Mouse (Mus musculus) duodenum, adult 2 months (tissue): ENCODE measurements around the gene Gm3476. TPM values are rescaled to one million over a fixed set of nuclear protein-coding genes. Genes with fewer than 3 reads are reported as not detected.

Experiments
- polyA plus RNA-seq: library from polyadenylated mRNA; depleted of rRNA; stranded (reverse); fragments of >200 nt; gene quantifications from 2 replicates; pipeline ENCODE4 v1.2.3, GENCODE M21; 2012; ENCODE audit warnings: low replicate concordance; rRNA removed

Gm3476 gene
- polyA plus RNA-seq: not detected in 2 replicates

DNA sequence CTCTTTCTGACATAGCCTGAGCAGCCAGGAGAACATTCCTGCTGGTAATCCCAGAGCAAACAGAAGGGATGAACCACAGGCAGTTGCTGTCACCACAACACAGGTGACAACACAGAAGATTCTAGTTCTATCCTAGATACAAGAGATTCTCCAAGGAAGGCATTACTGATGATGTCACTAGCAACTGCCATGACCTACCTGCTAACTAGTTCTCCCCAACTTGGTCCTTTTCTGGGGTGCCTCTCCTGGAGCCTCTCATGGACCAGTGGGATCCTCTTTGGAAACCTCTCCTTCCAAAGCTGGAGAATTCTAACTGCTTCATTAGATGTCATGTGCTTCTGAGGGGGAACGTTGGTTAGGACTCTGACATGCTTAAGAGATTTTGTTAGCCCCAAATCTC, at the start of gene Gm3476:
Gene Gm3476, minus strand, starts transcription at position 101 of the 400 bp plus-strand sequence.

DNA sequence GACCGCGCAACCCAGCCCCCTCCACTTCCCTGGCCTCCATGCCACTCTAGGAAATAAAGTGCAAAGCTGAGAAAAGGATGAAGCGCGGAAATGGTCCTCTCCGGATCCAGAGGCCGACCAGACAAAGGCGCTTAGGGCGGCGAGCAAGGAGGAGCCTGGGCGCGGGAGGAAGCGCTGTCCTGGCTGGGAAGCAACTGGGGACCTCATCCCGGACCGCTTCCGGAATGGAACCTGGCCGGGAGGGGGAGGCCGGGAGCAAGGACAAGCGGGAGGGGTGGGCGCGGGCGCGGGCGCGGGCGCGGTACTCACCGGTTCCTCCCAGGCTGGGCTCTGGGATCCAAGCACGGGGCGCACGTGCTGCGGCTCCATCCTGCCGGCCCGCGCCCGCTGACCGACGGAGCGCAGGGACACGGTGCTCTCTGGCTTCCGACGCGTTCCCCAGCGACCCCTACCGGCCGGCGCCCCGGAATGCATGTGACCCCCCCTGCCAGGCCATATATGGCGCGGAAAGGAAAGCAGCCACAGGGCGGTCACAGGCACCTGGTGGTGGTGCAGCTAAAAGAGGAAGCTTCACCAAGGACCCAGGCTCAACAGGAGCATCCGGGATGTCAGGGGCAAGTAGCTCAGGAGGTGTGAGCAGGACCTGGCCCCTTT, 17.2 kb downstream of the Gm3476 start, which contains the start of gene Gm3468:
Gene Gm3468, minus strand, starts transcription at position 394 of the 654 bp plus-strand sequence.

DNA sequence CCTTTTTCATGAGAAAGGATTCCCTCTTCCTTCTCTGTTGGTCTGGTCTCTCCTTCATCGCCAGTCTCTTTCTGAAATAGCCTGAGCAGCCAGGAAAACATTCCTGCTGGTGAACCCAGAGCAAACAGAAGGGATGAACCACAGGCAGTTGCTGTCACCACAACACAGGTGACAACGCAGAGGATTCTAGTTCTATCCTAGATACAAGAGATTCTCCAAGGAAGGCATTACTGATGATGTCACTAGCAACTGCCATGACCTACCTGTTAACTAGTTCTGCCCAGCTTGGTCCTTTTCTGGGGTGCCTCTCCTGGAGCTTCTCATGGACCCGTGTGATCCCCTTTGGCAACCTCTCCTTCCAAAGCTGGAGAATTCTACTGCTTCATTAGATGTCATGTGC, 31.8 kb downstream of the Gm3476 start, which contains the start of gene Gm8206:
Gene Gm8206, minus strand, starts transcription at position 101 of the 400 bp plus-strand sequence.

DNA sequence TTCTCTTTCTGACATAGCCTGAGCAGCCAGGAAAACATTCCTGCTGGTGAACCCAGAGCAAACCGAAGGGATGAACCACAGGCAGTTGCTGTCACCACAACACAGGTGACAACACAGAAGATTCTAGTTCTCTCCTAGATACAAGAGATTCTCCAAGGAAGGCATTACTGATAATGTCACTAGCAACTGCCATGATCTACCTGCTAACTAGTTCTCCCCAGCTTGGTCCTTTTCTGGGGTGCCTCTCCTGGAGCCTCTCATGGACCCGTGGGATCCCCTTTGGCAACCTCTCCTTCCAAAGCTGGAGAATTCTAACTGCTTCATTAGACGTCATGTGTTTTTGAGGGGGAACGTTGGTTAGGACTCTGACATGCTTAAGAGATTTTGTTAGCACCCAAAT, 67.4 kb downstream of the Gm3476 start, which contains the start of gene Gm6337:
Gene Gm6337, minus strand, starts transcription at position 101 of the 400 bp plus-strand sequence.

Other genes starting within 250 kb of the Gm3476 start
- gene Gm8237, start 245.4 kb downstream of the Gm3476 start, polyA plus RNA-seq: not detected in 2 replicates
- gene Gm3248, start 164.1 kb downstream of the Gm3476 start, polyA plus RNA-seq: not detected in 2 replicates
- gene Gm3453, start 146.7 kb downstream of the Gm3476 start, polyA plus RNA-seq: not detected in 2 replicates
- not detected in 2 replicates for gene Gm6337, start 67.5 kb downstream of the Gm3476 start, polyA plus RNA-seq
- gene Gm8206, start 31.9 kb downstream of the Gm3476 start, polyA plus RNA-seq: not detected in 2 replicates
- not detected in 2 replicates for gene Gm3468, start 17.1 kb downstream of the Gm3476 start, polyA plus RNA-seq
- not detected in 2 replicates for gene Gm21560, start 93.5 kb upstream of the Gm3476 start, polyA plus RNA-seq
- 0.21 TPM in 1 of 2 replicates, not detected in the other for gene Gm3411, start 161.4 kb upstream of the Gm3476 start, polyA plus RNA-seq
- gene Gm21103, start 179.0 kb upstream of the Gm3476 start, polyA plus RNA-seq: not detected in 2 replicates
- gene Gm3618, start 217.9 kb upstream of the Gm3476 start, polyA plus RNA-seq: not detected in 2 replicates